Mouse (Mus musculus) thymus, postnatal 25 days (tissue): ENCODE data around the gene Gbgt1.
"Not testable (repeated sequence)": the region's sequence is repeated elsewhere in the genome, so short reads cannot be mapped to it uniquely, and the experiment has no call there.

ENCODE experiments used
- DNase-seq: peaks from one replicate; pipeline ENCODE4 v3.0.0; 2022

Gene Gbgt1

GRCm38 (mm10) chr2:28504676-28505075 lies 8.0 kb downstream of the Gbgt1 start:
- DNase-seq, result no peak

GRCm38 (mm10) chr2:28505795-28506194 lies 9.1 kb downstream of the Gbgt1 start, which contains the start of gene Gm10134:
Gene Gm10134 (plus strand): TSS chr2:28506095.
- DNase-seq, result no peak

- no peak for DNase-seq
These were observed 9.6 kb downstream of the Gbgt1 start for GRCm38 (mm10) chr2:28506291-28506690.

- not testable (repeated sequence) for DNase-seq
These were observed 14.9 kb downstream of the Gbgt1 start for GRCm38 (mm10) chr2:28511600-28511999.

GRCm38 (mm10) chr2:28512798-28513401 lies 16.2 kb downstream of the Gbgt1 start, which contains the start of gene Ralgds:
Gene Ralgds (plus strand): TSS chr2:28513125.
- DNase-seq, result peak; percentile 57

GRCm38 (mm10) chr2:28513431-28514370 lies 17.0 kb downstream of the Gbgt1 start:
- DNase-seq, result peak; percentile 35

GRCm38 (mm10) chr2:28514489-28514888 lies 17.8 kb downstream of the Gbgt1 start:
- DNase-seq, result peak; percentile 86

- peak; percentile 71 for DNase-seq
These were observed 20.7 kb downstream of the Gbgt1 start for GRCm38 (mm10) chr2:28517206-28517909.

GRCm38 (mm10) chr2:28518231-28518630 lies 21.5 kb downstream of the Gbgt1 start:
- peak; percentile 33 for DNase-seq

GRCm38 (mm10) chr2:28520581-28520980 lies 23.9 kb downstream of the Gbgt1 start:
- no peak for DNase-seq

GRCm38 (mm10) chr2:28521571-28522151 lies 25.0 kb downstream of the Gbgt1 start:
- DNase-seq, result no peak

- DNase-seq, result no peak
These were observed 25.5 kb downstream of the Gbgt1 start for GRCm38 (mm10) chr2:28522166-28522565.

GRCm38 (mm10) chr2:28523643-28524117 lies 27.0 kb downstream of the Gbgt1 start:
- DNase-seq, result no peak

- no peak for DNase-seq
These were observed 27.7 kb downstream of the Gbgt1 start for GRCm38 (mm10) chr2:28524406-28524805.

GRCm38 (mm10) chr2:28525219-28525942 lies 28.7 kb downstream of the Gbgt1 start:
- no peak for DNase-seq

GRCm38 (mm10) chr2:28525943-28526876 lies 29.5 kb downstream of the Gbgt1 start:
- peak; percentile 19 for DNase-seq

GRCm38 (mm10) chr2:28527436-28528353 lies 31.0 kb downstream of the Gbgt1 start:
- no peak for DNase-seq

GRCm38 (mm10) chr2:28528354-28528730 lies 31.7 kb downstream of the Gbgt1 start:
- DNase-seq, result no peak

- no peak for DNase-seq
These were observed 33.2 kb downstream of the Gbgt1 start for GRCm38 (mm10) chr2:28529856-28530255.

GRCm38 (mm10) chr2:28530311-28530710 lies 33.6 kb downstream of the Gbgt1 start:
- no peak for DNase-seq
